Mouse (Mus musculus) lung, postnatal 36 days (tissue): Measurements from ENCODE around the gene Cenpl.

ENCODE experiments used
- DNase-seq: peaks from one replicate; pipeline ENCODE4 v3.0.0; 2022; ENCODE audit warnings: mixed read lengths

The Cenpl gene

DNA sequence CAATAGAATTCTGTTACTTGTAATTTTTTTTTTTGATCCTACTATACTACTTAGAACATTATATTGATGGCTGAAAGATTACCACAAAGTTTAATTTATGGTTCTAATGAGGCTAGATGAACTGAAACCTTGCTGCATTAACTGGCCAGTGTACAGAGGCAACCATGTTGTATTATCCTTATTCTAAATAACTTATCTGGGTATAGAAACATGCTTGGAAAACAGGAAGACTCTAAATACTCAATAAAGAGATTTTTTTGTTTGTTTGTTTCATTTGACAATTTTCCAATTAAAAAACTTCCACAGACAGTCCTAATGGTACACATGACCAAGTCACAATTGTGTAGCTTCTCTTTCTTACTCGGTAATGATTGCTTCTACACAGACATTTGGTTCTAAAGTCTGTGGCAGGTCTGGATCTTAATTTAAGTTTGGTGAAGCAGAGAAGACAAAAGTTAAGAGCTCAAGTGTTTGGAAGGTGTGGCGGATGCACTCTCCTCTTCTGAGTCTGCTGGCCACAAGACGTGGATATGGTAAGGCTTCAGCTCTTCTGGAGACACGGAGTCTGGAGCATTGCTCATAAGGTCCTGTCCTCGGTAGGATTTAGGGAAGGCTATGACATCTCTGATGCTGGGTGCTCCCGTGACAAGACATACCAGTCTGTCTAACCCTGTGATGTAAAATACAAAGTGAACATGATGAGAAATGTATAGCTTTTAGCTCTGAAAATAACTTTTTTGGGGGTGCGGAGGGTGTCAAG lies 29.1 kb upstream of the Cenpl start:
- DNase-seq, result no peak

DNA sequence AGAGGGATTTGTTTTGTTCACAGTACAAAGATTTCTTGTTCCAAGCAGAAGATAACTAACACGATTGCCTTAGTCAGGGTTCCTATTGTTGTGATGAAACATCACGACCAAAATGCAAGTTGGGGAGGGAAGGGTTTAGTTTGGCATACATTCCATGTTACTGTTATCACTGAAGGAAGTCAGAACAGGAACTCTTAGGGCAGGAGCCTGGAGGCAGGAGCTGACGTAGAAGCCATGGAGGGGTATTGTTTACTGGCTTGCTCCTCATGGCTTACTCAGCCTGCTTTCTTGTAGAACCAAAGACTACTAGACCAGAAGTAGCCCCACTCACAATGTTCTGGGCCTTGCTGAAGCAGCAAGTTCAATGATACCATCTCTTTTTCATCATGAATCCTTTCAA lies 23.5 kb upstream of the Cenpl start:
- DNase-seq, result no peak

DNA sequence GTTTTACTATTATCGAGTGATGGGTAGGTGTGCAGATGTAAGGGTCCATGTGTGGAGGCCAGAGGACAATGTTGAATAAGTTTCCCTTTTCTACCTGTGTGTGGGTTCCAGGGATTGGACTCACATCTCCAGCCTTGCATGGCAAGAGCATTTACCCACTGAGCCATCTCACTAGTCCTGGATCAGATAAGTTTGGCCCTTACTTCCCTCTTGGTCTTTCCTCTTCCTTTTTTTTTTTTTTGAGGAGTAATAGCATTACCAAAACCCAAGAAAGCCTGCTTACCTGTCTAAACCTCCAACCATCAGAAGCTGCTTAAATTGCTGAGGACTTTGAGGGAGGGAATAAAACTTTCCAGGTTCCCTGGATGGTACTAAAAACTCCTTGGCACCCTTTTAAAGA lies 13.3 kb upstream of the Cenpl start:
- no peak for DNase-seq

- DNase-seq, result no peak
Measured at GRCm38 (mm10) chr1:161063351-161063750, 7.2 kb upstream of the Cenpl start.

DNA sequence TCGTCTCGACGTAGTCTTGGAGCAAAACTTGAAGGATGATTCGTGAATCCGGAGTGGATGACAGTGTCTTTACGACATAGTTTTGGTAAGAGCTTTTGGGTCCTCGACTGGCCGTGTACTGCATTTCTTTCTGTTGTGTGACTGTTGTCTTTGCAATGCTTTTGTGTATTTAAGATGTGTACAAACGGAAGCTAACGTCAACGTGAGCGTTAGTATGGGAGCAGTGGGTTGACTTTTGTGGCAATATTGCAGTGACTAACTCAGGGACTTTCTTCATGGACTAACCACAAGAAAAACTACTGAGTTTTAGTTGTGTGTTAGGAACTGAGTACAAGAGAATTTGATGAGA lies 733 bp downstream of the Cenpl start:
- DNase-seq, result no peak

GRCm38 (mm10) chr1:161076238-161076637 lies 5.7 kb downstream of the Cenpl start:
- DNase-seq, result no peak

DNA sequence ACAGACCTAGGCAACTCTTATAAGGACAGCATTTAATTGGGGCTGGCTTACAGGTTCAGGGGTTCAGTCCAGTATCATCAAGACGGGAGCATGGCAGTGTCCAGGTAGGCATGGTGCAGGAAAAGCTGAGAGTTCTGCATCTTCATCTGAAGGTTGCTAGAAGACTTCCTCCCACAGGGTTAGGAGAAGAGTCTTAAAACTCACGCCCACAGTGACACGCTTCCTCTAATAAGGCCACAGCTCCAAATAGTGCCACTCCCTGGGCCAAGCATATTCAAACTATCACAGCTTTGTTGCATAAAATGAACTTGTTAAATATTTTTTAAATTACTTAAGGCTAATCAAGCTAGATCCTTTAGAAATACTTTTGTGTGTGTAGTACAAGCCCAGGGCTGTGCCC lies 6.7 kb downstream of the Cenpl start:
- peak; percentile 25 for DNase-seq

GRCm38 (mm10) chr1:161099721-161100405 lies 29.4 kb downstream of the Cenpl start:
- DNase-seq, result no peak

GRCm38 (mm10) chr1:161103842-161104241 lies 33.3 kb downstream of the Cenpl start:
- no peak for DNase-seq

DNA sequence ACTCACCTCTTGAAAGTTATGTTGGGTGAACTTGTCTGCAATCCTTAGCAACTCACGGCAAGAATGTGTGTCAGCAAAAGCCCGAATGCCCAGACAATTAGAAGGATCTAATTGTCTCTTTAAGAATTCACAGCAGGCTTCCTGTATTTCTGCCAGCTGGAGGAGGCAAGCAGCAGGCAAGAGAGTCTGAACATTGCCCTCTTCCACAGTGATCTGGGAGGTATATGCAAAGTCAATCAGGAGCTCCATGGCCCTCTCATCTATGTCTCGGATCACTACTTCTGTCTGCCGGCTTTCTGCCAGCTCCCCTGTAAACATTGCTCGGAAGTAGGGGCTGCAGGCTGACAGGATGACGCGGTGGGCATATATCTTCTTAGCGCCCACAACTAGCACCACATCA lies 38.7 kb downstream of the Cenpl start:
- no peak for DNase-seq

DNA sequence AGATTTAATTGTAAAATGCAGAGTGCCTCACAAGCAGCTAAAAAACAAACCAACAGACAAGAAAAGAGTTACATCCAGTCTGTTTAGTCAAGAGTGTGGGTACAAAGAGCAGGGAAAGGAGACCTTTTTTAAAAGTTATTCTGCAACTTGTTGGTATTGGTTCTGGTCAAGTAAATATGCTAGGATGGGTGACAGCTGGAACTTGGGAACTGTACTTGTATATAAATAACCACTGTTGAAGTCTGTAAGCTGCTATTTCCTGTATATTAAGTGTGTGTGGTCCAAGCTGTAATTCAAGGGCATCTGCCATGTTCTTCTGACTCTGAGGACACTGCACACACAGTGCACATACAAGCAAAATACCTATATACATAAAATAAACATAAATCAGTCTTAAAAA lies 44.1 kb downstream of the Cenpl start:
- DNase-seq, result no peak

DNA sequence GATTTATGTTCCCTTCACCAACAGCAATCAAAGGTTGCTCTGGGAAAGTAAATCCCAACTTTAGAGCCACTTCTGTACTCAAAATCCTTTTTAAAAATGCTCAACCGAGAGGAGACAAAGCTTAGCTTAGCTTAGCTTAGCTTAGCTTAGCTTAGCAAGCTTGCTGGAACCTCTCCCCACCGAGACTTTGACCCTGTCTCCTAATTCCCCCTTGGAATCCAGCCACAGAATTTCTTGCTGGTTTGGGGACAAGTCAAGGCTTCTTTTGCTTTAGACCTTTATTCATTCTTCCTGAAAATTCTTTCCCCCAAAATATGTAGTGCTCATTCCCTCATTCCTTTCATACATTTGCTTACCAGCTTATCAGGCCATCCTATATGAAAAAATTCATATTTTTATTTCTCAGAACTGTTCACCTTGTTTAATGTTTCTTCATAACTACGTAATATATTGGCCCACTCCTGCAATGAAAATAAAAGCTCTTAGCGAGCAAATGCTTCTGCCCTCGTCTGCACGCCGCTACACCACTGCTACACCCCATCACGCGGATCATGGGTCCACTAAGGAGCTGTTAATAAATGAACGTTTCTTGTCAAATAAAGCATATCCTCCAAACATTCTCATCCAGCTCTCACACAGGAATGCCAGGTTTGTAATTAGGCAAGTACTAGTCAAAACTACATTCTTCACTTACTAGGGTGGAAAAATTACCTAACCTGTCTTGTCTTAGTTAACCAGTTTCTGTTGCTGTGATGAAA lies 52.3 kb downstream of the Cenpl start:
- DNase-seq, result no peak

DNA sequence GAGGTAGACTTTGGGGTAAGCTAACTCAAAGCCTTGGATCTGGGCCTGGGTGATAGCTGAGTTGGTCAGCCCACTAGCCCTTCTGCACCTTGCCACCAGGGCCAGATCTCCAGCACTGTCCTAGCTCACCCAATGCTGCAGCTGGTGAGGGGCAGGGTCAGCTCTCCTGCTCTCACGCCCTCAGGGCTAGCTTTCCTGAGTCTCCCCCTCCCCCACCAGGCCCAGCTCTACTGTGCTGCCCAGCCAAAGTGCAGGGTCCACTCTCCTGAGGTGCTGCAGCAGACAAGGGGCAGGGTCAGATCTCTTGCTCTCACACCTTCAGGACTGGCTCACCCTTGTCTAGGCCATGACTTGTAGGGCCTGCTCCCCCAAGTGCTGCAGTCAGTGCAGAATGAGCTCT lies 55.9 kb downstream of the Cenpl start:
- DNase-seq, result no peak

GRCm38 (mm10) chr1:161130726-161131664 lies 60.5 kb downstream of the Cenpl start, which contains the start of gene Klhl20:
Gene Klhl20, minus strand, starts transcription at chr1:161131511.
- peak; percentile 97 for DNase-seq
